Mouse (Mus musculus) heart, postnatal 10 days (tissue): ENCODE results near the gene Higd2a. TPM values are rescaled to one million over a fixed set of nuclear protein-coding genes. Genes with fewer than 3 reads are reported as not detected.
A peak's percentile ranks its signal among the peaks of the same experiment; 100 is the strongest.

Source experiments
- DNase-seq, 2 experiments: peaks; one replicate each; pipeline ENCODE4 v3.0.0; 2021
- intact Hi-C: fragments of 180-260 bp; cut with DNase I; formaldehyde crosslinking; loops from one replicate; pipeline ENCODE4 v1.15.1; 2025
- total RNA-seq, 2 experiments: library from RNA; stranded (reverse); gene quantifications; 2 replicates each; pipeline ENCODE4 v1.2.3; 2021

Higd2a gene
- total RNA-seq, 2 experiments from 2014 or later, result 236 to 244 TPM

DNA sequence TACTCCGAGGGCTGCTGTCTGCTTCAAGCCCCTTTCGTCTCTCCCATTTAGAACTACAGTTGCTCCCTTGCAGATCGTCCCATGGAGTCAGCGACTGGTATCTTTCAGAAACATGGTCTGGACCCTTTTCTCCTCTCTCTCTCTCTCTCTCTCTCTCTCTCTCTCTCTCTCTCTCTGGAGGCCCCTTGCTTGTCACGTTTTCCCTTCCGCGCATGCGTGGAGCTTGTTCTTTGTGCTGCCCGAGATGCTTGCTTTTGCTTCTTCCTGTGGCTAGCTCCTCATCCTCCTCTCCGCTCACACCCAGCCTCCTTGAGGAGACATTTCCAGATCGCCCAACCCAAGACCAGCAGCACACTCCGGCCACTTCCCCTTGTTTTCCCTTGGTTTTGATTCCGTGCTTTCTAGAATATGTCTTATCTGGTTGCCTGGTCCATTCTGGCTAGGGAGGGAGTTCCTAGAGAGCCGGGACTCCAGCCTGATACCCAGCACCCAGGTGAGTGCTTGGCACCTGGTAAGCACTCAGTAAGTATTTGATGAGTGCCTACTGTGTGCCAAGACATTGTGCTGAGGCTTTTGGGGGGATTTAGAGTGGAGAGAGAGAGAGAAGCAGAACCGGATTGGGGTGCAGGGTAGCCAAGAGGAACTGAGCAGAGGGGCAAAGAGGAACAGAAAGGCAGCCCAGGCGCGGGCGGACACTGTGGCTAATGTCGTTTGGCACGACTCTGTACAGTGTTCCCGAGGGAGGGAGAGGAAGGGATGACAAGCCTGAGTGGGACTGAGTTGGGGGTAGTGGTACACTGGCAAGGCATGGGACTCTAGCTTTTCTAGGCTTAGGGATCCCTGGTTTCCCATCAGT is 12.1 kb upstream of the Higd2a start:
- intact Hi-C loops, result loop anchor here (5.0 kb wide), 1 partner anchor 44 kb away; the partner anchor contains the start of gene Faf2
- DNase-seq, result no peak

DNA sequence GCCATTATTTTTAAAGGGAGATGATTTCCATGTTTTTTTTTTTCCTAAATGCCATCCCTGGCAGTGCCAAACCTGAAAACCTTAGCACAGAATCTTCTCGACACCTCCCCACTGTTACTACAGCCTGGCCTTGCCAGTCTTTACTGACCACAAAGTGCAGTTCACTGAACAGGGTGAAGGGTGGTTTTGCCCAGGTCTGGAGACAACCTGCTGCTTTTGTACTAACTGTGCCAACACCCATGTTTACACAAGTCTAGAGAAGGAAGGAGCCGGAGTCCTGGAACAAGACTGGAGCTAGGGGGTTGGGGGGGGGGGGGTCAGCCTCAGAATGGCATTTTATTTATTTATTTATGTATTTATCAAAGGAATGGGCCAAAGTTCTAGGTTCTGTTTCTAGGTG is 8.6 kb upstream of the Higd2a start:
- intact Hi-C loops, result no loop called here

DNA sequence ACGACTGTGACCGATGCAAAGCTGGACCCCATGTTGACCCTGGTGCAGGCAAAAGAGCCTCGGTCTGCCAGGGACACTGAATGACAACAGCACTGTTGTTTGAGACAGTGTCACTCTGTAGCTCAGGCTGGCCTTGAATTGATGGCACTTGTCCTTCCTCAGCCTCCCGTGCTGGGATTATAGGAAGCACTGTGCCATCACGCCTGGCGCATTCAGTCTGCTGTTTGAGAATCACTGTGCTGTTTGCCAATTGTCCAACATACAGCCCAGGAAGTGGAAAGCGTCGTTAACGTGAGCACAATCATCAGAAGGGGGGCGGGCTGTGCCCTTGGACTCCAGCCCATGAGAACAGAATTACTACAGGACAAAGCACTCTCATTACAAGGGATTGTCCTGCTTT is 7.9 kb upstream of the Higd2a start:
- intact Hi-C loops, result no loop called here
- DNase-seq, result no peak

More for the DNA sequence above, 8.6 kb upstream of the Higd2a start:
- no peak for DNase-seq

DNA sequence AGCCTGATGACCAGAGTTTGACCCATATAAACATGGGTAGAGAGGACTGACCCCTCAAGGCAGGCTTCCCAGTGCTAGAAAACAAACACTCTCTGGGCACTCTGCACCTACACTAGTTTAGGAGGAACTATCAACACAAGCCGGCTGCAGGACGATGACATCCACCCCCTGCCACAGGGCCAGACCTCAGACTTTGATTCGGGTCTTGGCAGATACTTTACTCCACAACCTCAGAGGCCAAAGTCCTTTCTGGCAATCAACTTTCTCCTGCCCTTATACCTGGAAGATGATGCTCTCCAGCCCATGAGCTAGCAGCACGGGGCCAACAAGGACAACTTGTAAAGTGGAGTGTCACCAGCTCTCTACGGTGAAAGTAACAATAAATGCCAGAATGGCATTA is 7.1 kb upstream of the Higd2a start:
- no peak for DNase-seq
- intact Hi-C loops, result no loop called here

DNA sequence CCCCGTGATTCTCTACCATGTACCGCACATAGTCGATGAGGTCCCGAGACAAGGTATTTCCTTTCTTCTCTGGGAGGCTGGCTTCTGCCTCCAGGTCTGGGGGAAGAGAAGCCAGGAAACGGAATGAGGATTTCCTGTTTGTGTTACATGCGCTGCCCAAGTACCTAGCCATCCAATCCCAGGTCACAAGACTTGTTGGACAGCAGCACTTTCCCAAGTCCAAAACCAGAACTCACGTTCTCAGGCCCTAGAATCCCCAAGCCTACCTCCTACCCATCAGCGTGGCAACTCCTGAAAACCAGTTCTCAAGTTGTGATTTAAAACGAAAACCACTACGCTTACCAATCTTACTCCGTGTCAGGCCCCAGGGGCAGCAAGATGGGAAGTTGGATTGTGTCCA is 4.2 kb upstream of the Higd2a start:
- DNase-seq, result no peak
- intact Hi-C loops, result no loop called here

DNA sequence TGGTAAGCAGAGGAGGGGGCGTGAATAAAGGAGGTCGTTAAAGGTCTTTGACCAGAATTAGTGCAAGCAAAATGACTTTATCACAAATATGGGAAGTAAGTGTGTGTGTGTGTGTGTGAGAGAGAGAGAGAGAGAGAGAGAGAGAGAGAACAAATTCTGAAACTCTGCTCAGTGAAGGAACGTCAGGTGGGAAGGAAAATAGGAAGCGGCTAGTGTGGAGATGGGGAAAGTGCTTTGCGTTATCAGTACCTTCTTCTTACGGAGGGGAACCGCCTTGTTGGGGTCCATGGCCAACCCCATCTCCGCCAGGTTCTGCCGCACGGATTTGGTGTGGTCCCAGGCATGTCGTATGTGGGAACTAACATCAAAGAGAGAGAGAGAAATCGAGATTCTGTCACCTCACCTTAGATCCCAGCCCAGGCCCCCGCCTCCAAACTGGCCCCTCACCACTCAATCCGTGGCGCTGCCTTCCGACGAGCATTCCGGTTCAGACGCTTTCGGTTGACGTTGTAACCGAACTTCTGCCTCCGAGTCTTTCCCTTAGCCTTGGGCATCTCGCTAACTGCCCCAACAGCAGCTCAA is 502 bp upstream of the Higd2a start:
- intact Hi-C loops, result no loop called here
- no peak for DNase-seq

DNA sequence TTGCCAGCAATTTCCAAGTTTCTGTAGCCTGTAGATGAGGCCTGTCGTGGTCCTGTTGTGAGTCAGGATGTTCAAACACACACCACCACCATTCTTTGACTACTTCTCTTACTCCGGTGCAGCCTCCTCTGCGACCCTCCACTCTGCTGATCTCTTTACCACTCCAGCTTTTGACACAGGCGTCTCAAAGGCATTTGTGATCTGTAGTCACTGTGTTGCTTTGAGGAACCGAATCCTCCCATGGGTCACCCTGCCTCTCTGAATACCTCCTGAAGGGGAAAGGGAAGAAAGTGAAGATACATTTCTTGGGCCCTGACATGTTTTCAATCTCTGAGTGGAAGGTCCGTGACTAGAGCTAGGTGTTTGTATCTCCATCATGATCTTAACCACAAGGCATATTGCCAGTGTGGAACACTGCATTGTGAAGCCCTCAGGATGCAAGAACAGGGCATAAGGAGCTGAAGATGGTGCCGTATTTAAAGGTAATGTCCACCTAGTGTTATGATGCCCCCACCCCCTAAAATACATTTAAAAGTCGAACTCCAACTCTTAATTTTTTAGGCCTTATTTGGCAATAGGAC is 1.9 kb downstream of the Higd2a start:
- intact Hi-C loops, result no loop called here
- DNase-seq, result no peak

DNA sequence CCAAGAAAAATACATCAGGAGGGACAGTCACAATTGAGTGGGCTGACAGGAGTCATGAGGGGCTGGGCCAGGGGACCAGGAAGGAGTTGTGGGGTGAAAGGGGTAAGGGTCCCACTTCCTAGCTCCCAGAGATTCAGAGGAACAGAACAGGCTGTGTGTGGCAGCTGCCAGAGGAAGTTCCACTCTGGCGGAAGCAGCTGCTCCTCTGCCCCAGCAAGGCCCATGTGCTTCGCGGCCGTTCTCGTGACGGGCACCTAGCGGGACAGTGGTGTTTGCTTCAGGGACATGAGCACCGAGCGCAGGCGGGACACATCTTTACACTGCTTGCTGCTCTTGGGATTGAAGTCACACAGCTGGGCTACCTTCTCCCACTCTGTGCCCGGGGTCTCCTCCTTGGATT is 3.6 kb downstream of the Higd2a start:
- intact Hi-C loops, result no loop called here
- no peak for DNase-seq

DNA sequence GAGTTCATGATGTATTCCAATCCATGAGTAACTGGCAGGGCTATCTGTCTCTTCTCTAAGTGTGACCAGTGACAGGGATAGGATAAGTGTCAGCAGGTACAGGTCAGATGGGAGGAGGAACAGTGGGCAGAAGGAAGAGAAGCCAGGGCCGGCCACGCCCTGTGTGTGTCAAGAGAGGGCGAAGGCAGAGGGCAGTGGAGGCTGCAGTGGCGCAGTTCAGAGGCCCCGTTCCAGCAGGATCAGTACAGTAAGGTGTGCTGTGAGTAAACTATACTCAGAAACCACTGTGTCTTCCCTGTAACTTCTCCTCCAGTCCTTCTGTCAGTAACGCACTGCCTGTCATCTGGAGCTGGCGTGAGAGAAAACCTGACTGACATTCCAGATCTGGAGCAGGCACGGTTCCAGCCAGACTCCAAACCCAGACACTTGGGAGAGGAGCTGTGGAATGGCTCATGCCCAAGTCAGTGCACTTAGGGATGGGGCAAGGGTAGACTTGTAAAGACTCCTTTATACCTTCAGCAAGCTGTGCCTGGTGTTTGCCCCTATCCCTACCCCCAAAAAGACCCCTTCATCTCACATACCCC is 6.2 kb downstream of the Higd2a start:
- DNase-seq, result peak; percentile 45 to 60

DNA sequence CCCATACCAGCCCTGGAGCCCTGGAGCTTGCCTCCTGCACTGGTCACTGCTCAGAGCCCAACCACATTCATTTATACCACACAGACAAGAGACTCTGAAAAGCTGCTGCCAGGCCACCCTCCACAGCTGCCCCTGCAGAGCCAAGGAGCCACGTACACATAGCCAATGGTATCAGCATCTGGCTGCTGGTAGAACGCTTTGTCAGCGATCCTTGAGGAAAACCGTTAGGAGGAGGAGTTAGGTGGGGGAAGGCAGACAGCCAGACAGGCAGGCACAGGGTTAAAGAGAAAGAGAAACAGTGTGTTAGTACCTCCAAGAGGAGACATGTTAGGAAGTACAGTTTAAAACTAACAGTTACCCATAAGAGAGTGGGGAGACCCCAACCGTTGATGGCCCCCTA is 6.9 kb downstream of the Higd2a start:
- no peak for DNase-seq
- intact Hi-C loops, result no loop called here

More for the DNA sequence above, 6.2 kb downstream of the Higd2a start:
- intact Hi-C loops, result no loop called here

DNA sequence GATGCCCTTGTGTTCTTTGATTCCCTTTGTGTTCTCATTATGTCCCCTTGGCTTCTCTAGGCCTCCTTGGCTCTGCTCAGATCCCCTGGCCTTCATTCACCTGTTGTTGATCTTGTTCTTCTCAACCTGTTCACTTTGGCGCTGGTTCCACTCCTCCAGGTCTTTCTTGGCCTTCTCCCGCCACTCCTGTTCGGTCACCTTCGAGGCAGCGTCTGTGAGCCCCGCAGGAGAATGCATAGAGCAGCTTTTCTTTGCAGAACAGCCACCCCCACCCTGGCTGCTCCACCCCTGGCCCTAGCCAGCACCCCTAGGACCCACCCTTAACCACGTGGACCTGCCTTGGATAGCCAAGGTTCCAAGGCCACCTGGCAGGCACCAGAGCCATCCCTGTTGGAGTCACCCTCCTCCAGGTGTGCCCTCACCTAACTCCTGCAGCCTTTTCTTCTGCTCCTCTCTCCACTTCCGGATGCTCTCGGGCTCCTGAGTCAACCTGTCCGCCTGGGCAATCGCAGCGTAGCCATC is 8.7 kb downstream of the Higd2a start:
- intact Hi-C loops, result no loop called here
- no peak for DNase-seq

DNA sequence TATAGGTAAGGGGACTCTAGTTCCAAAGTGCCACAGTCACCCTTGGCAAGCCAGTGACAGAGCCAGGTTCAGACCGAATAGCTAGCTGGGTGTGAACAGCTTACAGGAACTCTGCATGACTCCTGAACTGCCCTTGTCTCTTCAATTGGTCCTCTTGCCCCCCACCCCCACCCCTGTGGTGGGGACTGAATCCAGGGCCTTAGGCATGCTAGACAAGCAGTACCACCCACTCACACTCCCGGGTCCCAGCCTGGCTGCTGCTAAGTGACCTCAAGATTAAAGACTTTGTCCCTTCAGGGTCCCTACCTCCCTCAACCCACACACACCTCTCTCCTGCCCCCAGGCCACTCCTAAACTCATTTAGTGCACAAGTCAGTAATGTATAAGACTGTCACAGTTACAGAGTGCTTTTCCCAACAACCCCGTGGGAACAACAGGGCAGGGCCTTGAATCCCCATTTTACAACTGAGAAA is 12.7 kb downstream of the Higd2a start:
- DNase-seq, result no peak
- intact Hi-C loops, result no loop called here

DNA sequence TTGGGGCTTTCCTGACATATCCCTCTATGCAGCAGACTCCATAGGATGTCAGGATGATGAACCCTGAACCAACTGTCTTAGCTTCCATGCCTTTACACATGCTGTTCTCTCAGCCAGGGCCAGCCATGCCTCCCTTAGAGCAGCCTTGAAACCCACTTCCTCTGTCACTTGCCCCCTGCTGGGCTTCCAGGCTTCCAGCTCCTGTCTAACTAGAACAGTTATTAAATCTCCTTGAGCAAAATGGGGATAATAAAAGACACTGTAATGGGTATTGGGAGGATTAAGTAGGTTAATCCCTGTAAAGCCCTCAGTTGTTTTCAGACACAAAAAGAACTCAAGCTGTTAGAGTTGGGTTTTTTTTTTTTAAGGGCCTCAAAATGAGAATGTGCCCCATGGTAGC is 13.5 kb downstream of the Higd2a start:
- intact Hi-C loops, result no loop called here
- DNase-seq, result no peak

DNA sequence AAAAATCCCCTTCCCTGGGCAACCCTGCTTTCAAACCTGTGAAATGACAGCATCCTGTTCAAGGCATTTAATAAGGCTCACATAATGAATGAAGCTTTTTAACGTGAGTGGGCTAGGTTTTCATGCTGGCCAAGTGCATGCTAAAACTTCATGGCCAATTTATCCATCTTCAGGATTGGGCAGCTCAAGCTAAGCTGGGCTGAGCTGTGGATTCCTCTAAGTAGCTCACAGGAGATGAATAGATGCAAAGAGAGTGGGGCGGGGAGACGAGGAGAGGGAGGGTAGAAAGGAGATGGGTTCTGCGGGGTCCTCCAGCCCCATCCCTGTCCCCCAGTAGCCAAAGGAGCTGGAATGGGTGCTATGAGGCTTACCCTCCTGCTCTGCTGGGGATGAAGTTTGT is 14.2 kb downstream of the Higd2a start:
- intact Hi-C loops, result no loop called here
- no peak for DNase-seq

DNA sequence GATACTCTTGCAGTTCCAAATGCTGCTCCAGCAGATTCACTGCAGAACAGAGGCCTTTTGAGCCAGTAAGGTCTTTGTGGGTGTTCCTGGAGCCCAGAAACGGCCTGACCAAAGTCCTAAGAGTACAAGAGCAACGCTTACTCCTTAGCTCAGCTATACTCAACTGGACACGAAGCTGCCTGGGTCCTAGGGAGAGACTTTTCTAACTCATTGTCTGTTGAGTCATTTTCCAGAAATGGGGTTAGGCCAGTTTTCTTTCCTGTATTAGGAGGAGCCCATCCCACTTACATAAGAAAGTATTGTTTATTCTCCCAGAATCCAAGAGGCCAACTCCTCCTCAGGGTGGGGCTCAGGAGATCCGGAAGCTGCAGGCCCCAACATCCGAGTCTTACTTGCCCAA is 15.4 kb downstream of the Higd2a start:
- intact Hi-C loops, result no loop called here
- no peak for DNase-seq

DNA sequence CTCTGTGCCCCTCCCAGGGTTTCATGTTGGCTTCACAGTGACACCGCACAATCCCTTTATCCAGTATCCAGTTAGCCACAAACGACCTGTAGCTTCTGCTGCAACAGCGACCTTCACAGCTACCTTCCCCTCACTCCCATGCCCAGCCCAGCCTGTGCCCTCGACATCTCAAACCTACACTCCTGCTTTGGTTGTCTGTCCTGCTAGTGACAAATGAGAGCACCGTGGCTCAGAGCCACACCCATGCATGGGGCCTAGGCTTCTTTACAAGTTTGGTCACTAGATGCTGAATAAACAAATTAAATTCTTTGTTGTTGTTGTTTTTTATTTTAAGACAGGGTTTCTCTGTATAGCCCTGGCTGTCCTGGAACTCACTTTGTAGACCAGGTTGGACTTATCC is 17.2 kb downstream of the Higd2a start:
- intact Hi-C loops, result no loop called here
- no peak for DNase-seq

DNA sequence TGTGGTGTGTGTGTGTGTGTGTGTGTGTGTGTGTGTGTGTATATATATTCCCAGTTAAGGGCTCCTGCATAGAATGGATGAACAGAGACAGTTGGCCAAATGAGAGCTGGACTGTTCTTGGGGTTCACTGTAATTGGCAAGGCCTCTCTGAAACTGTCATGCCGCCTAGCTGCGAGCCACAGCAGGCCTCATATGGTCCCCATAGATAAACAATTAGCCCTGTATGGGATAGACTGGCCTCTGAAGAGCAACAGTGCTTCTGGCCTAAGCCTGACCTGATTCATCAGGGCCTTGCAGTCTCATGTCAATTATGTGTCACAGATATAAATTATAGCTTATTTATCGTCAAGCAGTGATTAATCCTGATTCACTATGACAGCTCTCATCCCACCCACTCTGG is 18.0 kb downstream of the Higd2a start:
- intact Hi-C loops, result no loop called here
- no peak for DNase-seq

DNA sequence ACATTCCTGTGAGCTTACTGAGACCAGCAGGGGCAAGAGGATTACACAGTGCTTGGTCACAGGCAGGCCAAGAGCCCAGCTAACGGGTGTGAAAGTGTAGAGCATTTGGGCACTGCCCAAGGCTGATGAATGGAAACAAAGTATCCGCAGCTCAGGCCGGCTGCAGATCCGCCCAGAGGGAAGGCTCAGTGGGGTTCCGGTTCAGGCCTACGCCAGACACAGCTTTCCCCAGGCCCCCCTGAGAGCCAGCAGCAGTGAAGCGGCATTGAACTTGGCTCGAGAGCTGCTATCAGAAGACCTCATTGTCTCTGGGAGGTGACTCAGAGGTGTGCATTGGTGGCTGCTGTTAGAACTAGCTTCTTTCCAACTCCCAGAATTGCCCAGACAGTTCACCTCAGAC is 18.7 kb downstream of the Higd2a start:
- DNase-seq, result peak; percentile 33 to 40
- intact Hi-C loops, result no loop called here

DNA sequence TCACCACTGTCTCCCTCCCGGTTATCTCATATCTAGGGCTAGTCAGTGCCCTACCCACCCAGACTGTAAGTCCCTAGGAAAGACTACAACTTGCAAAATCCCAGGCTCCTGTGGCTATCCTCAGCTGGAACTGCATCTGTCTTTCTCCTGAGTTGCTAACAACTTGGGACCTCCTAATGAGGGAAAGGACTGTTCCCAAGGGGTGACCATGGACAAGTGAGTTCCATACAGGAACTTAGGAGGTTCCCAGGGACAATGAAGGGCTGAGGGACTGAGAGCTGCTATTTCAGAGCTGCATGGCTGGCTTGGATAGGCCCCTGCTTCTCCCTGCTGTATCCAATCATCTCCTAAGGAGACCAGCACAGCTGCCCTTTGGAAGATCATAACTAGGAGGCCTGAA is 19.3 kb downstream of the Higd2a start:
- intact Hi-C loops, result no loop called here
- DNase-seq, result no peak

DNA sequence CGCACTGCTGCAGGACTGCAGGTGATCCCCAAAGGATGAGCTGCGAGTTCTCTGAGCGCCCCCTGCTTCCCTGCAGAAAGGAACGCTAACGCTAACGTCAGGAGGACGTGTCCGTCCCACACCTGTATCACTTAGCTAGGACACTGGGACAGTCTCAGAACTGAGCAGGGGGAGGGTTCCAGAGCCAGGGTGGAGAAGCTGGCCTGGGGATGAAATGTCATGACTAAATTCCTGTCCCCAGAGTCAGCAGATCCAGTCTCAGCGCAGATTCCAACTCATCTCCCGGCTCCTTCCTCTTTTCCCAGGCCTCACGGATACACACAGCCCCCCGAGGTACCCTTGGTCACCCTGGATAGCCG is 20.6 kb downstream of the Higd2a start:
- DNase-seq, result no peak
- intact Hi-C loops, result no loop called here

DNA sequence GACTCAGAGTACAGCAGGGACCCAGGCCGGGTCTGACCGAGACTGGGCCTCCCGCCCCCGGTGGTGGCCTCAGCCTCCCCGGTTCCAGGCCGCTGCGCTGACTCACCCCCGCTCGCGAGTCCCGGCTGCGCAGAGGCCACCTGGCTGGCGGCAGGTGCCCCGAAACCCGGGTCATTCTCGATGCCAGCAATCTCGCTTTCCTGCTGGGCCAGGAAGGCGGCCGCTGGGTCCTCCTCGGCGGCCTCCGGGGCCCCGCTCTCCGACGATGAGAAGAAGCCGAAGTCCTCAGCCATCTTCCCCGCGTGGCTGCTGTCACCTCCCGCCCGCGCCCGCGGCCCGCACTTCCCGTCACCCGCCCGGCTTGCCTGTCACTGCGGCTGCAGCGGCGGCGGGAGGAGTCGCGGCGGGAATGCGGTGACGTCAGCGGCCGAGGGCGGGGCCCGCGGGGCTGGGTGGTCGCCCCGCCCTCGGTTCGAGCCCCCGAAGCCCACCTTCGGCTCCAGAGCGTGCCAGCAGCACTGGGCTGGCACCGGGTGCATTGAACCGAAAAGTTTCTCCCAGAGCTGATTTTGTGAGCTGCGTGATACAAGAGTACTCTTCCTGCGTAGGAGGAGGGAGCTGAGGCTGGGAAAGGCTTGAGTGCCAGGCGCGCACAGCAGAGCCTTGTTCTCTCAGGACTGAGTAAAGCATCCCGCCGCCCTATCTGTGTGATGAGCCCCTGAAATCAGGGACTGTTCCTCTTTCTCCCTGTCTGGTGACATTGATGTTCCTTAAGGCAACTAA is 21.2 kb downstream of the Higd2a start, which contains the start of gene Cltb:
TSS of gene Cltb (minus strand) at position 373 of the 783 bp plus-strand sequence.
- intact Hi-C loops, result no loop called here

More for the DNA sequence above, 21.2 kb downstream of the Higd2a start, which contains the start of gene Cltb:
- DNase-seq, result peak; percentile 91 to 94
